Mouse (Mus musculus): ENCODE results near the gene Rpsa.

The Rpsa gene

DNA sequence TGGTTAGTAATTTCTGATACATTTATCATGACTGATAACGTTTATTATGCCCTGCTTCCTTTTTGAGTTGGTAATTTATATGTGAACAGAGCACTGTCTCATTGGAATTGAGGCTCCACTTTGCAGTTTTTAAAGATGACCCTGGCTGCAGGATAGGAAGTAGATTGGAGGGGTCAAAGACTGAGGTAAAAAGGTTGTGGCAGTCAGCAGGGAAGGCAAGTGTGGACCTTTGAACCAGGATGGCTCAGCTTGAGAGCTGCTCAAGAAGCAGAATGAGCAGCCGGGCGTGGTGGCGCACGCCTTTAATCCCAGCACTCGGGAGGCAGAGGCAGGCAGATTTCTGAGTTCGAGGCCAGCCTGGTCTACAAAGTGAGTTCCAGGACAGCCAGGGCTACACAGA, 14.0 kb upstream of the Rpsa start:
- no peak for DNase-seq (ENCODE audit: low spot score in 2 of 2)

DNA sequence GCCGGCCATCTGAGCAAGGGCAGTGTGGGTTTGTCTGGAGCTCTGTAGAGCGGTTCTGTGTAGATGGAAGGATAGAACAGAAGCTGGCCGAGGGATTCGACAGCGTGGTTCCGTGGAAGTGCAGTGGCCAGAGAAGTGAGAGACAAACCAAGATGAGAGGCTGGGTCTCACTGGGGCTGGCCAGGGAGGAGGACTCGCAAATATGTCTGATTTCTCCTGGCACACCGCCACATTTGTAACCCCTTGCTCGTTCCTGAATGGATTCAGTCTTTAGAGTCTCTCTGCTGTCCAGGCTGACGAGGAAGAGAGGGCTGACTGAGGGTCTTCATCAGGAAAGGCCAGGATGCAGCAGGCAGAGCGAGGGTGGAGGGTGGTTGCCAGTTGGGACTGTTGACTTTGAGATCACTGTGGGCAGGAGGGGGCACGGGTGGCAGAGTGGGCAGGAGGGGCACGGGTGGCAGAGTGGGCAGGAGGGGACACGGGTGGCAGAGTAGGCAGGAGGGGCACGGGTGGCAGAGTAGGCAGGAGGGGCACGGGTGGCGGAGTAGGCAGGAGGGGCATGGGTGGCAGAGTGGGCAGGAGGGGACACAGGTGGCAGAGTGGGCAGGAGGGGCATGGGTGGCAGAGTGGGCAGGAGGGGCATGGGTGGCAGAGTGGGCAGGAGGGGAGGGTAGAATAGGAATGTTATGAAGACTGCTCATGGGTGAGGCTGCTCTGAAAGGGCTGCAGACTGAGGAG, 13.3 kb upstream of the Rpsa start:
- DNase-seq (ENCODE audit: low spot score in 2 of 2): no peak

- DNase-seq (ENCODE audit: low spot score in 2 of 2): no peak
Measured at GRCm38 (mm10) chr9:120114789-120115151, 12.7 kb upstream of the Rpsa start.

GRCm38 (mm10) chr9:120115580-120115979, 11.9 kb upstream of the Rpsa start:
- no peak for DNase-seq (ENCODE audit: low spot score in 2 of 2)

DNA sequence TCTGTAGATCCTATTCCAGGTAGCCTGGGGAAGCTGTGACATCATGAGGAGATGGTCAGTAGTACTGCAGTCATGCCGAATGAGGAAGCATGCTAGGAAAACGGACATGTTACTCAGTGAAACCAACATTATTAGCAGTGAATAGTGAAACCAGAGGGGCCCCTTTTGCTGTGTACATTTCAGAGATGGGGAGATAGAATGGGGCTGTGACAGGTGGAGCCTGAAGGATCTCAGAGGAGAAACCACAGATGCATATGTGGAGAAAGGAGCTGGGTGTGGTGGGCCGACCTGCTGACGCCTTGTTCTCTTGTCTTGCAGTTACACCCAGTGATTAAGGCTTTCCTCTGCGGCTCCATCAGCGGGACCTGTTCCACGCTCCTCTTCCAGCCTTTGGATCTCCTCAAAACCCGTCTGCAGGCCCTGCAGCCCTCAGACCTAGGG, 11.3 kb upstream of the Rpsa start:
- DNase-seq (ENCODE audit: low spot score in 2 of 2): no peak

DNA sequence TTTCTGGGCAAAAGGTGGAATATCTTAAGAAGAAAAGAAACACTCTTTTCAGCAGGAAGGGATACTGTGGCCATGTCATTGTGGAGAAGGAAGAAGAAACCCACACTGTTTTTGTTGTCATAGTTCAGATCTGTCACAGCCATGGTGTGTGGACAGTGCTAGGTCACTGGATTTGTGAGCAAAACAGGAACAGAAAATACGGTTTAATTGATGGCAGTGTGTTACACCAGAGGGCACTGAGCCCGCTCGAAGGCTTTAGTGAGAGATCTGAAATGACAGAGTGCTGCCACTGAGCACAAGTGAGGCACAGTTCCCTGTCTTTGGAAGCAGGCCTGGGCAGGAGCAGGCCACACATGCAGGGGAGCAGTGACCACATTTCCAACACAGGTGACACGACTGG, 9.3 kb upstream of the Rpsa start:
- DNase-seq (ENCODE audit: low spot score in 2 of 2): no peak

- no peak for DNase-seq (ENCODE audit: low spot score in 2 of 2)
Measured at GRCm38 (mm10) chr9:120120503-120120902, 7.0 kb upstream of the Rpsa start.

- DNase-seq (ENCODE audit: low spot score in 2 of 2): no peak
Measured at GRCm38 (mm10) chr9:120126868-120127267, 621 bp upstream of the Rpsa start.

DNA sequence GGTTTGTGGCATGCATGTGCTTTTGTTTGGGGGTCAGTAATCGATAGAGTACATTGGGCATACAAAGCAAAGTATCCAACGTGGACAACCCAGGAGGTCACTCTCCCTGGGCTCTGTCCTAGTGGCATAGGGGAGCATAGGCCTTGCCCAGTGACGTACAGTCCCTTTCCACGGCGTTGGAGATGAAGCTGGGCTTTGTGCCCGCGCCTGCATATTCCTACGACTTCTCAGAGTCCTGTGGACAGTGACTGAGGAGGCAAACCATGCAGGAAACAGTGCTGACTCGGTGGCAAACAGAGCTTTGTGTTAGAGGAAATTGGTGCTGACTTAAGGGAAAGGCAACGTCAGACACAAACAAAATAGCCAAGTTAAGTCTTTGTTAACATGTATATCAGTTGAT, 1.8 kb downstream of the Rpsa start:
- DNase-seq (ENCODE audit: low spot score in 2 of 2): no peak

DNA sequence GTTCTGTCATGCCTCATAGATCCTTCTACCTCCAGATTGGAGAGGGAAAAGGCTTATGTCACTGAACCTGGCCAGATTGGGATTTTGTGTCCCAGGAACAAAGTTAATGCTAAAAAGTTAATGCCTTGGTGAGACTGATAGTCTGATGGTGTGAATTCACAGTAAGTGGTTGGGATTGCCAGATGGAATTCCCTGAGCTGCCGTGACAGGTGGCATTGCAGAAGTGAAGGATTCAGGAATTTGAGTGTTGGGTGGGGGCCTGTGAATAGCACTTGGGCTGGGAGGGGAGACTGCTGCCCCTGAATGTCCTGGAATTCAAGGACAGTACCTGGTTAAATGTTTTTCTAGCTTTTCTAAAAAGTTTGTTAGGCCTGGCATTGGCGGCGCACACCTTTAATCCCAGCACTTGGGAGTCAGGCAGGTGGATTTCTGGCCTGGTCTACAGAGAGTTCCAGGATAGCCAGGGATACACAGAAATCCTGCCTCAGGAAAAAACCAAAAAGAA, 4.3 kb downstream of the Rpsa start:
- DNase-seq (ENCODE audit: low spot score in 2 of 2): no peak

DNA sequence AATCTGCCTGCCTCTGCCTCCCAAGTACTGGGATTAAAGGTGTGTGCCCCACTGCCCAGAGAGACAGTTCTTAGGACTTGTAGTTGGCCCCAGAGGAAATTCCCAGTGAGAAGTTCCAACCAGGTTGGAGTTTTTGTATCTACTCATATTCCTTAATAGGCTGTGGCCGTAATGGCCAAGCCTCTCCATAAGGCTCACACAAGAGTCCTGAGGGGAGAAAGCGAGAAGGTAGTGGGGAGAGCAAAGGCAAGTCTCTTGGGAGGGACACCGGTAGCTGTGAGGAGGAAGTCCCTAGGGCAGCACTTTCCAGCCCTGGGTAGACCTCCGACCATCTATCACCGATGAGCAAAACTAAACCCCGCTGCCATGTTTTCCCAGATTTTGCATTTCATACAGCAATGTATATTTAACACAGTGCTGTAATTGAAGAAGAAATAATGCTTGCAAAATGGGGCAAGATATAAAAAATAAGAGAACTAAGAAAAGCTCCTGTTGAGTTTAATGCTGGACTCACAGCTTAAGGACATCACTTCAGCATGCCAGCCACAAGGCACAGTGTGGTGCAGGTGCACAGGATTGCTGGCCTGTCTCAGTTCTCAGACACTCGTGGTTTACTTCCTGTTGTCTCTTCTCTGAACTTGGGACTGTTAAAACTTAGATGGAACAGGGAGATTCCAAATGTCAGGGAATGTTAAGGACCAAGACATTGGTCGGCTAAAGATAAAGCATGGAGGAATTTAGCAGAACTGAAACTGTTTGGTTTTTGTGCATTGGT, 5.7 kb downstream of the Rpsa start:
- DNase-seq (ENCODE audit: low spot score in 2 of 2): no peak

DNA sequence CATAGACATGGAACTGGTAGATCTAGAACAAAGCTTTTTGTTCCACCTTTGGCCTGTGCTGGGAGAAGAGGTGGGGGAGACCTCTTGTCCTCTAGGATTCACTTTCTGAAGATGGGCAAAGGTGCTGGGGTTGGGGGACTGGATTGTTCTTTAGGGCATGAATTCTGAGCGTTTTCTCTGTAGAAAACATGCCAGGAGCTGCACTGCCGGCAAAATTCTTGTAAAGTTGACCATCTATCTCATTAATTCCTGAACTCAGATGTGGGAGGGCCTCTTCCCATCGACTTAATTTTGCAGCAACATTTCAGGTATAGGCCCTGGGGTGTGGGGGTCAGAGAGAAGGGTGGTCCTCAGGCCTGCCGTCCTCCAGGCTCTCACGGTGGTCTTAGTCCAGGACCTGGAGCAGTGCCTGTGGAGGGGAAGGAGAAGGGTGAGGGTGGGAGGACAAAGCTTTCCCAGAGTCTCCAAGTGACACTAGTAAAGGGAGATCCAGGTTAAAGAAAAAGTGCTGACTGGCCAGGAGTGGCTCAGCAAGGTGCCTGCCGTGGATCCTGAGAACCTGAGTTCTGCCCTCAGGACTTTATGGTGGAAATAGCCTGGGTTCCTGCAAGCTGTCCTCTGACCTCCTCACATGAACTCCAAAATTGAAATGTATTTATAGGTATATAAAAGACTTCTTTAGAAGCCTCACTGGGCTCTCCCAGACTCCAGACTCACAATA, 6.4 kb downstream of the Rpsa start:
- DNase-seq (ENCODE audit: low spot score in 2 of 2): no peak

DNA sequence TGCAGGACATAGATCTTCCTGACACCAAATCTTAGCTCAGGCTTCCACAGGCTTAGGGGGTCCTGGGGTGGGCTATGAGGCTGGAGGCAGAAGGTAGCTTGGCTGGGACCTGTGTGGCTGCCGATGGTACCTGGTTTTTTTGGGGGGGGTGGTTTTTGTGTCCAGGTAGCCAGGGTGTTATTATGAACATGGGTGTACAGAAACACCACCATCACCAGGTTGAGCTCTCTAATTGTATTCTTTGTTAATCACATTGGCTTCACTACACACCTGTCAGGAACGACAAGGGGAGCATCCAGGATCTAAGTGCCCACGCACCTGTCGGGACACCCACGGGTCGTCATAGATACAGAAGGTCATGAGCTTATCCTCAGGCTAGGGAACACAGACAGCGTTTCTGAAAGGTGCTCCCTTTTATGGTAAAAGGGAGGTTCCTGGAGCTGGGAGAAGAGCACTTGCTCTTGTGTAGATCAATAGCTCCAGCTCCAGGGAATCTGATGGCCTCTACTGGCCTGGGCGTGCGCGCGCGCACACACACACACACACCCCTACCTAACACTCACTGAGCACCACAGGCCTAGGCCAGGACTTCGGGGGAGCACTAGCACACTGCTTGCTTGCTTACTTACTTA, 7.2 kb downstream of the Rpsa start:
- DNase-seq (ENCODE audit: low spot score in 2 of 2): no peak

DNA sequence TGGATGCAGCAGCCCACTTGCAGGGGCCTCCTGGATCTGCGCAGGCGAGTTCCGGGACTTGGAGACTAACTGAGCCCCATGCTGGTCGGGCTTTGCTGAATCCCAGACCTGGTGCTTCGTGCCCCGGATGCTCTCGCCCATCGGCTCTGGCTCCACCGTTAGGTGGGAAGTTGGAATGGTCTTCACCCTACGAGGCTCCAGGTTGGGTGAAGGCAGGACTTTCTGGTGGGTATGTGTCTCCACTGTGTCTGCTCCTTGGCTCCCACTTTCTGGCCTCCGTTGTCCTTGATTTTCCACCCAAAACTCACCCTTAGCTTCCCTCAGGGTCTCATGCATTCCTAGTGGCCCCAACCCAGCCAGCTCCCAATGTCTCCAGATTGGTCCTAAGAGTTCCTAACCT, 8.0 kb downstream of the Rpsa start:
- DNase-seq (ENCODE audit: low spot score in 2 of 2): no peak

GRCm38 (mm10) chr9:120140652-120141051, 13.2 kb downstream of the Rpsa start:
- DNase-seq (ENCODE audit: low spot score in 2 of 2): peak; percentile 88 to 90

DNA sequence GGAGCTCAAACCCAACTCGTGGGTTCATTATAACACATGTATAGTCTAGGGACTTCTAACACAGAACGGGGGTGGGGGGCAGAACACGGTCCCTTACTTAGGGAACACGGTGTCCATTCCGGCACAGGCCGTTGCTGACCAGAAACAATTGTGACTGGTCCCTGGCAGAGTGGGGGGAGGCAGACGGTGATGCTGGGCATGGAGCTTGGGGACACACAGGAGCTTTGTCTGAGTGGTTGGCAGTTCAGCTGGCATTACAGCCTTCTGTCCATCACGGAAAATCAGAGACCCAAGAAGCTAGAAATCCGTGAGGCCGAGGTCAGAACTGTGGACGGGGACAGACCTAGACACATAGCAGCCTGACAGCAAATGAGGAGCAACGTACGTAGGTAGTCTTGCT, 17.0 kb downstream of the Rpsa start:
- DNase-seq (ENCODE audit: low spot score in 2 of 2): no peak

GRCm38 (mm10) chr9:120149222-120149828, 21.8 kb downstream of the Rpsa start, which contains the start of gene Mobp:
TSS of gene Mobp (plus strand) at chr9:120149707.
- DNase-seq (ENCODE audit: low spot score in 2 of 2): no peak

- DNase-seq (ENCODE audit: low spot score in 2 of 2): no peak
Measured at GRCm38 (mm10) chr9:120151152-120151551, 23.7 kb downstream of the Rpsa start.

GRCm38 (mm10) chr9:120151906-120152399, 24.5 kb downstream of the Rpsa start:
- no peak for DNase-seq (ENCODE audit: low spot score in 2 of 2)

DNA sequence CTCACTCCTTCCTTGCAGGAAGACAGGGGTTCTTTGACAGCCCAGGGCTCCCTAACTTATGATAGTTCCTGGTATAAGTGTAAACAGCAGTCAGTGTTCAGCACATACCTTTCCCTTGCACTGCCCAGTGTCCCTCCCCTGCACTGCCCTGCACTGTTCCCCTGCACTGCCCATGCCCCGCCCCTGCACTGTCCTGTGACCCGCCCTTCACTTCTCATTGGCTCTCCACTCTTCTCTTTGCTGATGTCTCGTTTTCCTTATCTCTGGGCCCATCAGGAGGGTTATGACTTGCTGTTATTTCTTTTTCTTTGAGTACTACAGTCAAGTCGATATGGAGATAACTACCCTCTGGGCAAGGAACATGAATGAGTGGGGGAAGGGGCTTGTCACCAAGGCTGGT, 30.6 kb downstream of the Rpsa start:
- DNase-seq (ENCODE audit: low spot score in 2 of 2): no peak

- DNase-seq (ENCODE audit: low spot score in 2 of 2): no peak
Measured at GRCm38 (mm10) chr9:120163862-120164261, 36.4 kb downstream of the Rpsa start.

All from right cerebral cortex, adult 2 months (tissue).